Mouse (Mus musculus): ENCODE results near the gene Fam241b. TPM values are rescaled to one million over a fixed set of nuclear protein-coding genes. Genes with fewer than 3 reads are reported as not detected.

Gene Fam241b
- total RNA-seq, 1 experiment = 7.5 TPM

- no peak for TF ChIP-seq CHD2 (IDR thresholded peaks at IDR 0.05; ENCODE audit: low read depth, low read length)
- TF ChIP-seq ZC3H11A (IDR thresholded peaks at IDR 0.05; ENCODE audit: borderline replicate concordance, low read depth, low read length) = no peak
- no peak for TF ChIP-seq MAFK (IDR thresholded peaks at IDR 0.05; ENCODE audit: insufficient read depth, low read depth, low read length)
- no peak for TF ChIP-seq HCFC1 (IDR thresholded peaks at IDR 0.05; ENCODE audit: borderline replicate concordance, insufficient read depth, low read length)
- no peak for TF ChIP-seq ZNF384 (IDR thresholded peaks at IDR 0.05; ENCODE audit: low read depth, low read length)
- no peak overlapping the region for H3K4me3 ChIP-seq (ENCODE audit: insufficient read depth in 1 of 2, low read depth in 1 of 2, low read length in 2 of 2, poor library complexity in 1 of 2, severe bottlenecking in 1 of 2)
- H3K9me3 ChIP-seq (ENCODE audit: control insufficient read depth, insufficient read depth, low read depth, low read length) = no peaks in the 10 kb centered on the region
- no peaks in the 10 kb centered on the region for H3K4me1 ChIP-seq (ENCODE audit: control insufficient read depth in 2 of 2, insufficient read depth in 2 of 2, low read length in 2 of 2, poor library complexity in 1 of 2)
- no peak overlapping the region for H3K27ac ChIP-seq (ENCODE audit: insufficient read depth, low read depth, low read length, poor library complexity, severe bottlenecking)
- in situ Hi-C loops (cut with MboI; ENCODE audit: low sequenced_read_pairs in 2 of 2, unreplicated experiment in 2 of 2) = no loop called here
- no peaks in the 10 kb centered on the region for H3K36me3 ChIP-seq (ENCODE audit: control insufficient read depth, insufficient read depth, low read length, poor library complexity, severe bottlenecking)
- DNase-seq (ENCODE audit: low read depth, low spot score) = no peak
- H3K9ac ChIP-seq (ENCODE audit: insufficient read depth, low read depth, low read length, poor library complexity, severe bottlenecking) = no peak overlapping the region
Measured at GRCm38 (mm10) chr10:62189303-62189702, 45.6 kb upstream of the Fam241b start.

- Histone ChIP-seq H3K4me3 (ENCODE audit: insufficient read depth in 1 of 2, low read depth in 1 of 2, low read length in 2 of 2, poor library complexity in 1 of 2, severe bottlenecking in 1 of 2) (no peak overlapping the region), H3K4me1 (ENCODE audit: control insufficient read depth in 2 of 2, insufficient read depth in 2 of 2, low read length in 2 of 2, poor library complexity in 1 of 2) (no peaks in the 10 kb centered on the region), H3K36me3 (ENCODE audit: control insufficient read depth, insufficient read depth, low read length, poor library complexity, severe bottlenecking) (no peaks in the 10 kb centered on the region), H3K27ac (ENCODE audit: insufficient read depth, low read depth, low read length, poor library complexity, severe bottlenecking) (no peak overlapping the region), H3K9me3 (ENCODE audit: control insufficient read depth, insufficient read depth, low read depth, low read length) (no peaks in the 10 kb centered on the region), H3K9ac (ENCODE audit: insufficient read depth, low read depth, low read length, poor library complexity, severe bottlenecking) (no peak overlapping the region)
- peak; percentile 54 for DNase-seq (ENCODE audit: low read depth, low spot score)
- in situ Hi-C loops (cut with MboI; ENCODE audit: low sequenced_read_pairs in 2 of 2, unreplicated experiment in 2 of 2) = no loop called here
- TF ChIP-seq ZC3H11A (IDR thresholded peaks at IDR 0.05; ENCODE audit: borderline replicate concordance, low read depth, low read length) (peak; percentile 96), HCFC1 (IDR thresholded peaks at IDR 0.05; ENCODE audit: borderline replicate concordance, insufficient read depth, low read length) (no peak)
Measured at GRCm38 (mm10) chr10:62186882-62187281, 43.2 kb upstream of the Fam241b start.

- peak; percentile 99 for DNase-seq (ENCODE audit: low read depth, low spot score)
- peaks cover 0 to 4% of the 10 kb centered on the region in 2 experiments; a peak in 1 of 4 replicates for H3K4me1 ChIP-seq (ENCODE audit: control insufficient read depth in 2 of 2, insufficient read depth in 2 of 2, low read length in 2 of 2, poor library complexity in 1 of 2)
- no peak overlapping the region for H3K4me3 ChIP-seq (ENCODE audit: insufficient read depth in 1 of 2, low read depth in 1 of 2, low read length in 2 of 2, poor library complexity in 1 of 2, severe bottlenecking in 1 of 2)
- H3K27ac ChIP-seq (ENCODE audit: insufficient read depth, low read depth, low read length, poor library complexity, severe bottlenecking) = no peak overlapping the region
- no peaks in the 10 kb centered on the region for H3K36me3 ChIP-seq (ENCODE audit: control insufficient read depth, insufficient read depth, low read length, poor library complexity, severe bottlenecking)
- in situ Hi-C loops (cut with MboI; ENCODE audit: low sequenced_read_pairs in 2 of 2, unreplicated experiment in 2 of 2) = loop anchor here (5.0 kb wide), 2 partner anchors 76 to 81 kb away; no protein-coding TSS in a partner anchor
- no peak for TF ChIP-seq ZNF384 (IDR thresholded peaks at IDR 0.05; ENCODE audit: low read depth, low read length)
- no peak for TF ChIP-seq MAFK (IDR thresholded peaks at IDR 0.05; ENCODE audit: insufficient read depth, low read depth, low read length)
- TF ChIP-seq HCFC1 (IDR thresholded peaks at IDR 0.05; ENCODE audit: borderline replicate concordance, insufficient read depth, low read length) = peak; percentile 73; the same call in 1 of the 2 replicates
- TF ChIP-seq ZC3H11A (IDR thresholded peaks at IDR 0.05; ENCODE audit: borderline replicate concordance, low read depth, low read length) = peak; percentile 100
- TF ChIP-seq CHD2 (IDR thresholded peaks at IDR 0.05; ENCODE audit: low read depth, low read length) = no peak
- H3K9ac ChIP-seq (ENCODE audit: insufficient read depth, low read depth, low read length, poor library complexity, severe bottlenecking) = no peak overlapping the region
- no peaks in the 10 kb centered on the region for H3K9me3 ChIP-seq (ENCODE audit: control insufficient read depth, insufficient read depth, low read depth, low read length)
Measured at GRCm38 (mm10) chr10:62183053-62183452, 39.3 kb upstream of the Fam241b start.

GRCm38 (mm10) chr10:62182471-62183014 lies 38.8 kb upstream of the Fam241b start:
- Histone ChIP-seq H3K36me3 (ENCODE audit: control insufficient read depth, insufficient read depth, low read length, poor library complexity, severe bottlenecking) (no peaks in the 10 kb centered on the region), H3K4me1 (ENCODE audit: control insufficient read depth in 2 of 2, insufficient read depth in 2 of 2, low read length in 2 of 2, poor library complexity in 1 of 2) (peaks cover 0 to 4% of the 10 kb centered on the region in 2 experiments; a peak in 1 of 4 replicates), H3K9ac (ENCODE audit: insufficient read depth, low read depth, low read length, poor library complexity, severe bottlenecking) (no peak overlapping the region), H3K4me3 (ENCODE audit: insufficient read depth in 1 of 2, low read depth in 1 of 2, low read length in 2 of 2, poor library complexity in 1 of 2, severe bottlenecking in 1 of 2) (no peak overlapping the region), H3K9me3 (ENCODE audit: control insufficient read depth, insufficient read depth, low read depth, low read length) (no peaks in the 10 kb centered on the region), H3K27ac (ENCODE audit: insufficient read depth, low read depth, low read length, poor library complexity, severe bottlenecking) (no peak overlapping the region)
- TF ChIP-seq ZC3H11A (IDR thresholded peaks at IDR 0.05; ENCODE audit: borderline replicate concordance, low read depth, low read length) = no peak
- TF ChIP-seq MAFK (IDR thresholded peaks at IDR 0.05; ENCODE audit: insufficient read depth, low read depth, low read length) = no peak
- TF ChIP-seq CHD2 (IDR thresholded peaks at IDR 0.05; ENCODE audit: low read depth, low read length) = no peak
- TF ChIP-seq ZNF384 (IDR thresholded peaks at IDR 0.05; ENCODE audit: low read depth, low read length) = no peak
- no peak for TF ChIP-seq HCFC1 (IDR thresholded peaks at IDR 0.05; ENCODE audit: borderline replicate concordance, insufficient read depth, low read length)
- DNase-seq (ENCODE audit: low read depth, low spot score) = no peak
- in situ Hi-C loops (cut with MboI; ENCODE audit: low sequenced_read_pairs in 2 of 2, unreplicated experiment in 2 of 2) = loop anchor here (5.0 kb wide), 2 partner anchors 75 to 80 kb away; no protein-coding TSS in a partner anchor

Measured in ES-E14 (cell line).